Mouse (Mus musculus) olfactory bulb, adult 2 months (tissue): ENCODE results near the gene Glt6d1.

Source experiments
- CTCF ChIP-seq: fragments of 200-500 bp; IDR thresholded peaks from 2 replicates; pipeline ENCODE4 v1.5.1; 2012; ENCODE audit warnings: low read depth, mild to moderate bottlenecking, low read length, moderate library complexity; ENCODE audit not compliant: insufficient read depth
- POLR2A ChIP-seq: fragments of 200-500 bp; IDR thresholded peaks from 2 replicates; pipeline ENCODE4 v1.6.1; 2012; ENCODE audit warnings: mild to moderate bottlenecking, low read depth, low read length, moderate library complexity; ENCODE audit not compliant: insufficient read depth

DNA sequence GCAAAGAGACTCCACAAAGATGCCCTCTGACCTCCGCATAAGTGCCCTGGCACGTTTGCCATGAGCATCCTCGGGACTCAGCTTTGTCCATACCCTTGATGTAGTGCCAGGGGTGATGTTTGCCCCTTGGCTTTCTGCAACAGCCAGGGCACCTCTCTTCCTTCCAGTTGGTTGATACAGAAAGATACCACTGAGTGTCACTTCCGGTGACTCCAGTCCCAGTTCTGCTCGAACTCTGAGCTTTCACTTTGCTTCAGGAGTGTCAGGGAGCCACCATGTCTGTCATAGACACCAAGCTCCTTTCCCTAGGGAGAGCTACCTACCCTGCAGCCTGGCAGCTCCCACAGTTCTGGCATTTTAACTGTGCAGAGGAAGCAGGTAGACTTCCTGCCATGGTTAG lies 38.4 kb upstream of the Glt6d1 start:
- no peak for TF ChIP-seq POLR2A
- no peak for TF ChIP-seq CTCF
